Mouse (Mus musculus) brain, embryonic 14.5 days (tissue): ENCODE measurements around the gene 2010111I01Rik.

ENCODE experiments used
- CTCF ChIP-seq: fragments of 200-500 bp; IDR thresholded peaks from 2 replicates; pipeline ENCODE4 v1.5.1; 2012; ENCODE audit warnings: inconsistent platforms, mild to moderate bottlenecking, moderate library complexity, borderline replicate concordance; ENCODE audit not compliant: insufficient read depth, insufficient read length; ENCODE audit errors: extremely low read depth
- POLR2A ChIP-seq: fragments of 200-500 bp; IDR thresholded peaks from 2 replicates; pipeline ENCODE4 v1.6.1; 2012; ENCODE audit warnings: mild to moderate bottlenecking, inconsistent platforms, borderline replicate concordance; ENCODE audit not compliant: poor library complexity, insufficient read depth, insufficient read length, severe bottlenecking; ENCODE audit errors: extremely low read depth

- TF ChIP-seq CTCF (no peak), POLR2A (no peak)
Observed at GRCm38 (mm10) chr13:63268776-63269175, 304.1 kb downstream of the 2010111I01Rik start.
